Mouse (Mus musculus): ENCODE measurements around the gene Hjurp. TPM values are rescaled to one million over a fixed set of nuclear protein-coding genes. Genes with fewer than 3 reads are reported as not detected.

Hjurp gene
- total and polyA plus RNA-seq, 3 experiments: 67.6 to 80.8 (median 69.8) TPM

DNA sequence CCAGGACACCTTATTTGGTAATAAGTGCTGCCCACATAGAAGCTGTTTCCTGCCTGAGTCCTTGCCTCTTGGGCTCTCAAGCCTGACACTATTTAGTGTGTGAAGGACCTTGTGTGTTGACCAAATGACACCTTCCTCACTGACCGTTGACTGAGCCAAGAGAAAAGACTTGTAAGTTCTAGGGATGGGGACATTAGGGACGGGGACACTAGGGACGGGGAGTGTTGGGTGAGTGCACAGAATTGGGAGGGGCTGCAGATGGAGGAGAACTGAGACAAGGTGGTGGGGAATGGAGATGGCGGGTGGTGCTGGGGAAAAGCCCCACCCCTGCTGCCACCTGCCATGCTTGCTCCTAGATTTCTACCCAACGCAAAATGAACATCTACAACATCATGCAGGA, 47.4 kb downstream of the Hjurp start:
- H3K4me2 ChIP-seq (ENCODE audit: insufficient read depth, low read depth, poor library complexity, severe bottlenecking): no peak overlapping the region
- no peaks in the 10 kb centered on the region for H3K79me2 ChIP-seq (replicated peaks; ENCODE audit: control insufficient read depth, extremely low read depth, insufficient read depth, poor library complexity, severe bottlenecking)
- peaks cover 2% of the 10 kb centered on the region for H3K27me3 ChIP-seq (replicated peaks)
- dilution Hi-C loops (cut with MboI; ENCODE audit: extremely low pct_ligation_motif_present, extremely low pct_unique_long_range_greater_than_20kb, low sequenced_read_pairs): no loop called here
- H3K9me3 ChIP-seq (replicated peaks; ENCODE audit: low read length): peaks cover 73% of the 10 kb centered on the region
- 0 out of 4 replicates have a peak, but pooled peaks cover 0 to 3% of the 10 kb centered on the region in 2 experiments for H3K4me1 ChIP-seq (ENCODE audit: control insufficient read depth in 1 of 2, insufficient read depth in 2 of 2)
- no peak overlapping the region for H3K27ac ChIP-seq (ENCODE audit: insufficient read depth, low read depth)
- DNase-seq (ENCODE audit: extremely low read depth): no peak
- TF ChIP-seq KAT2A (IDR thresholded peaks at IDR 0.05; ENCODE audit: insufficient replicate concordance, low read length) (no peak), USF1 (IDR thresholded peaks at IDR 0.05; ENCODE audit: low read depth, low read length) (no peak), ZC3H11A (IDR thresholded peaks at IDR 0.05; ENCODE audit: low read depth, low read length) (no peak), RCOR1 (conservative IDR thresholded peaks at IDR 0.05; ENCODE audit: low read depth, low read length) (no peak), TBP (conservative IDR thresholded peaks at IDR 0.05; ENCODE audit: low read depth, low read length) (no peak), SMC3 (IDR thresholded peaks at IDR 0.05; ENCODE audit: low read depth, low read length) (no peak), SIN3A (IDR thresholded peaks at IDR 0.05; ENCODE audit: low read length) (no peak), ZKSCAN1 (IDR thresholded peaks at IDR 0.05; ENCODE audit: borderline replicate concordance, low read depth, low read length) (no peak), CHD2 (IDR thresholded peaks at IDR 0.05; ENCODE audit: low read length) (no peak), ZNF384 (IDR thresholded peaks at IDR 0.05; ENCODE audit: low read depth, low read length) (no peak), MYC (IDR thresholded peaks at IDR 0.05; ENCODE audit: low read depth, low read length) (no peak), MEF2A (IDR thresholded peaks at IDR 0.05; ENCODE audit: borderline replicate concordance, low read depth, low read length) (no peak), MXI1 (IDR thresholded peaks at IDR 0.05; ENCODE audit: low read depth, low read length) (no peak), CTCF (conservative IDR thresholded peaks at IDR 0.05 in 1 of 2, IDR thresholded peaks at IDR 0.05 in 1 of 2; ENCODE audit: low read depth in 2 of 2, low read length in 2 of 2) (no peak), TCF12 (IDR thresholded peaks at IDR 0.05; ENCODE audit: low read depth, low read length) (no peak), IRF4 (IDR thresholded peaks at IDR 0.05; ENCODE audit: low read depth, low read length) (no peak), HCFC1 (IDR thresholded peaks at IDR 0.05; ENCODE audit: low read depth, low read length) (no peak), ELF1 (IDR thresholded peaks at IDR 0.05; ENCODE audit: low read depth, low read length) (no peak), POLR2AphosphoS2 (IDR thresholded peaks at IDR 0.05; ENCODE audit: low read depth, low read length) (no peak)
- in situ Hi-C loops (cut with MboI; ENCODE audit: low pct_ligation_motif_present, low pct_unique_long_range_greater_than_20kb, low sequenced_read_pairs): no loop called here
- H3K4me3 ChIP-seq (replicated peaks in 1 of 3; ENCODE audit: low read depth in 2 of 3, low read length in 2 of 3, poor library complexity in 1 of 3): no peak overlapping the region
- H3K9ac ChIP-seq (ENCODE audit: insufficient read depth, low read depth): no peak overlapping the region
- no peaks in the 10 kb centered on the region for H3K36me3 ChIP-seq (replicated peaks in 1 of 2; ENCODE audit: control insufficient read depth in 1 of 2, insufficient read depth in 1 of 2, low read length in 1 of 2)

DNA sequence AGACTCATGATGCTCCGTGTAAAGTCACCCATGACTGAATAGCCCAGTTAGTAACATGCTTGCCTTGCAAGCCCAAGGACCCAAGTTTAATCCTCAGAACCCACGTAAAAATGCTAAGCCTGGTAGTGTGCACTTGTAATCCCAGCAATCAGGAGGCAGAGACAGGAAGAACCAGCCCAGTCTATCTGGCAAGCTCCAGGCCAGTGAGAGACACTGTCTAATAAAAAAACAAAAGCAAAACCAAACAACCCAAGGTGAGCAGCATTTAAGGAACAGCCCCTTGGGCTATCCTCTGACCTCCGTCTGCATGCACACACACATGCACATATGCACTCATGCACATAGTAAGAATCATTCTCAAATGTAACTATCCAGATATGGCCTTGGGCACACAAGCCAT, 47.9 kb downstream of the Hjurp start:
- Histone ChIP-seq H3K9ac (ENCODE audit: insufficient read depth, low read depth) (no peak overlapping the region), H3K4me3 (replicated peaks in 1 of 3; ENCODE audit: low read depth in 2 of 3, low read length in 2 of 3, poor library complexity in 1 of 3) (no peak overlapping the region), H3K27ac (ENCODE audit: insufficient read depth, low read depth) (no peak overlapping the region), H3K4me2 (ENCODE audit: insufficient read depth, low read depth, poor library complexity, severe bottlenecking) (no peak overlapping the region), H3K36me3 (replicated peaks in 1 of 2; ENCODE audit: control insufficient read depth in 1 of 2, insufficient read depth in 1 of 2, low read length in 1 of 2) (no peaks in the 10 kb centered on the region), H3K9me3 (replicated peaks; ENCODE audit: low read length) (peaks cover 68% of the 10 kb centered on the region), H3K4me1 (ENCODE audit: control insufficient read depth in 1 of 2, insufficient read depth in 2 of 2) (0 out of 4 replicates have a peak, but pooled peaks cover 0 to 3% of the 10 kb centered on the region in 2 experiments), H3K27me3 (replicated peaks) (no peaks in the 10 kb centered on the region), H3K79me2 (replicated peaks; ENCODE audit: control insufficient read depth, extremely low read depth, insufficient read depth, poor library complexity, severe bottlenecking) (no peaks in the 10 kb centered on the region)
- DNase-seq (ENCODE audit: extremely low read depth): no peak
- dilution Hi-C loops (cut with MboI; ENCODE audit: extremely low pct_ligation_motif_present, extremely low pct_unique_long_range_greater_than_20kb, low sequenced_read_pairs): no loop called here
- in situ Hi-C loops (cut with MboI; ENCODE audit: low pct_ligation_motif_present, low pct_unique_long_range_greater_than_20kb, low sequenced_read_pairs): no loop called here
- TF ChIP-seq POLR2A (IDR thresholded peaks at IDR 0.05; ENCODE audit: low read depth, low read length): no peak
